Mouse (Mus musculus) liver (tissue): ENCODE measurements around the gene Sh3bgrl2.
A peak's percentile ranks its signal among the peaks of the same experiment; 100 is the strongest.

Experiments used
- DNase-seq: peaks from one replicate; pipeline ENCODE4 v3.0.0-alpha.2; 2020; ENCODE audit warnings: mixed read lengths

Gene Sh3bgrl2

DNA sequence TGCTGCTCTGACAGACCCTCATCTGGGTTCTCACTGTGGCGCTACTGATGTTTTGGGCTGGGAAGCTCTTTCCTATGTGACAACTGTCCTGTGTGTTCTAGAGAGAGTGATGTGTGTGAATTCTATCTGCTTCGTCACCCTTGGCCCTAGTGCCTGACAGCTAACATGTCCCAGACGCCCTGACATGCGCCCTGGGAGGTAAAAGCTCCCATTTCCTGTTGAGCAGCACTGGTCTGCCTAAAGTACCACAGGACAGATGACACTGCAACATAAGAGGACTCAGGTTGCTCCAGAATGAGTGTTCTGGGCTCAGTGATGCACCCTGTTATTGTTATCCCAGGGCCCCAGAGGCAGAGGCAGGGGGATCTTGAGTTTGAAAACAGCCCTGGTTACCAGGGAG is 12.5 kb downstream of the Sh3bgrl2 start:
- no peak for DNase-seq

DNA sequence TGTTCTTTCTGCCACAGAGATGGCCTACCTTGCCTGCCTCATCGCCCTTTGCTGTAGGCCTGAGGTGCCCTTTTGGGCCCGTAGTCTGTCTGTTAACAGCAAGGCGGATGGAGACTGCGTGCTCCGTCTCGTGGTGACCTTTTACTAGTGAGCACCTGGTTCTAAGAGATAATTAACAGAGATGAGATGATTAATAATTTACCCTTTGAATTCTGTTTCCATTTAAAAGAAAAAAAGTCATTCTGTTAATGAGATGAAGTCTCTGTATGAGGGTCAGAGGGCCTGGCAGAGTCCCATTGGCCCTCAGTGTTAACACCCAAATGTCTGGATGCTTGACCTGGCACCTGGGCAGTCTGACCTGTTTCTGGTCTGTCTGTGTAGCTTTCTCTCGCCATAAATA is 14.8 kb downstream of the Sh3bgrl2 start:
- no peak for DNase-seq

DNA sequence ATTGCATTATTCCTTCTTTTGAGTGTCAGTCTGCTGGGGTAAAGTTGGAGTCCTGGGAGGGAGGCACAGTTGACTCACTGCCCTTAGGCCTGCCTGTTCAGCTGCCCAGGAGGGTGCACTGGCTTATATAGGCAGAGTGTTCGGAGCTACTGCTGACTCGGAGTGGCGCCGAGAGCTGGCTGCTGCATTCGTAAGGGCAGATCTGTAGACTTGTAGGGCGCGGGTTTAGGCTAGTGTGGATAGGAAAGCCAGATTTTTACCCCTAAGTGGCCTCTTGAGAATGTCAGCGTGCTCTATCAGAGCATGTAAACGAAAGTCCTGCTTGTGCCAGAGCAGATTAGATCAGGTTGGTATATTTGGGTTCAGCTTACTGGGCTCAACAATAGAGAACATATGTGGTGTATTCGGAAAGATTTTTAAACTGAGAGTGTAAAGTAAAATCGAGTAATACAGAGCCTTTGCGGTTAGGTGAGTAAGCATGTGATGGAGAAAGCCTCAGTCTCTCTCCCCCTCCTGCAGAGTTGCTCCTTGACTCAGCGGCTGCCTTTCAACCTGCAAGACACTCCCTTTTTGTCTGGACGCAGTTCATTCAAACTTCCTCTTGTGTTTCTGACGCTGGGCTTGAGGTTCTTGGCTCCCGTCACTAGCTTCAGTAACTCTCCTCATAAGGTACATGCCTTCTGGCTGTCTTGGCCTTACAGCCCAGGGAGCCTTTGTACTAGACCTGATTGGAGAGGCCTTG is 15.9 kb downstream of the Sh3bgrl2 start:
- DNase-seq = no peak

DNA sequence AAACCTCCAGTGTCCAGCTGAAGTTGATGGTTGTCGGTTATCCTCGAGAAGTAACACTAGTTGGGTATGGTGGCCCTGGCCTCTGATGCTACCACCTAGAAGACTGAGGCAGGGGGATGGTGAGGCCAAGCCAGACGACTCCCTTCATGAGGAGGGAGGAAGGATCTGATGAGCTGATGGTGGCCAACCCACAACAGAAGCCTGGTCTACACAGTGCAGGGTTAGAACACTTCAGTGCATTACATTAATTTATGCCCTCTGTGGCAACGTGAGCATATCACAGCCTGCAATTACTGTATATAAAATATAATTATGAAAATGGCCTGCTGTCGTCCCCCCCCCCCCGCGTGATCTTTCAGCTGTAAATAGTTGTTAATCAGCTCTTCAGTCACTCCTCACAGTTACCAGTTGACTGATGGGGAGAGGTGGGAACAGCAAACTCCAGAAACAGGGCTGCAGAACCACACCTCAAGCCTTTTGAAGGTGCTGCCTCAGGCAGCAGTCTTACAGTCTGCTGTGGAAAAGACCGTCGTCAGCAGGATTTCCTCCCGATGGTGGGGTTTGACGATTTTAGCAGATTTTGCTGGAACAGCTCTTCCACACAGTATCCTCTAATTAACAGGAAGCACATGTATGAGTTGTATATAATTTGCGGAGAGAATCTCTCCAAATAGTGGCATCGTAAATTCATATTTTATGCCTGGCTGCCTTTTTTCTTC is 17.0 kb downstream of the Sh3bgrl2 start:
- no peak for DNase-seq

DNA sequence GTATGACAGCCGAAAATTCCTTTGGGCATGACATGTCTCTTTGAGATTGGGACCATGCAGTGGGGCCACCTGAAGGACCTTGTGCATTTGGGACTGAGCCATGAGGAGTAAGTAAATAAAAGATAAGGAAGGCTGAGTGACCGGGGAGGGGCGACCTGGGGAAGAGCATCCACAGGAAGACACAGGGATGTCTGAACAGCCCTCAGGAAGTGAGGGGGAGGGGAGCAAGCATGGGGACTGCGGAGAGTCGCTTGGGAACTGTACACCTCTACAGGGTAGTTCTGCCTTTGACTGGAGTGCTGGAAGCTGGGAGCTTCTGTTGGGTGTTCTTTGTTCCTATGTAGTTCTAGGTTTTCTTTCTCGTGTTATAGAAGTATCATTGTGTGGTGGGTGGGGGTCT is 18.0 kb downstream of the Sh3bgrl2 start:
- DNase-seq = no peak

DNA sequence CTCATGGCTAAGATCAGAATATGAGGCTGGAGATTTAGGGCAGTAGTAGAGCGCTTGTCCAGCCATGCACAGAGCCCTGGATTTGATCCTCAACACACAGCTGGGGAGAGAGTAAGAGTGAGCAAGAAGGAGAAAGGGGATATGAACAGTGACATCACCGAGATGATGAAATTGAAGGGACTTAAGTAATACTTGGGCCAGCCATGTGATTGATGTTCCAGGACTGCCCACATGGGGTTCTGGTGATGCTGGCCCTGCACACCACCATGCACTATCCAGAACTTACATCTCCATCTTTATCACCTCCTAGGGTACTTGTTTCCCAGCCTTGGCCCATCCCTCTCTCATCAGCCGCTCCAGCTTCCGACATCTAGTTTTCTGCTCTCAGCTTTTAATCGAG is 20.0 kb downstream of the Sh3bgrl2 start:
- DNase-seq = no peak

DNA sequence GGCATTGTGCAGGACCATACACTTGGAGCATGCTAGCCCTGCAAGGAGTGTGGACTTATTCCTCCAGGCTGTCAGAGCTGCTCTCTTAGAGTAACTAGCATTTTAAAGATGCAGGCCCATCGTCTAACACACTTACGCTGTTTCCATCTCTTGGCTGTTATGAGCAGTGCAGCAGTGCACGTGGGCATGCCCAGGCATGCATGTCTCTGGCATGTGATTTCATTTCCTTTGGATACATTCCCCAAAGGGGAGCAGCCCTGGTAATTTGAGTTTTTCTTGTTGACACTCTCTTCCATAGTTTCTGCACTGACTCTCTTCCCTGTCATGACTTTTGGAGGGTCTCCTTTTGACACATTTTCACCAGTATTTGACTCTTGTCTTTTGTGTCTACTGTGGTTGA is 20.8 kb downstream of the Sh3bgrl2 start:
- no peak for DNase-seq

DNA sequence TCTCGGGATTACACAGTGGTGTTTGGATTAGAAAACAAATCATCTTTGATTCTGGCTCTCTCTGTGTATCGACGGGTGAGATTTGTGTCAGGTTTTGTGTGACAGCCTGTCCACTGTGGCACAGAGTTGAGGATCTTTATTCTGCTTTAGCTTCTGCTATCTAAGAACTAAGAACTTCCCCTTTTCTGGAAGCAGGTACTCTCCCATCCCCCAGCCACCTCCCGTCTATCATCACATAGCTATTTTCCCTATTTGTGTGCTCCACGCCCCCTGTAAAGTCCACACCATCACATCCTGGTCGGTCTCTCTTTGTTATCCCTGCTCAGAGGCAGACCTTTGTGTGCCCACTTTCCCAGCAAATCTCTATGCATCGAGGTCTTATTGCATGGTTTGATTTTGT is 21.8 kb downstream of the Sh3bgrl2 start:
- no peak for DNase-seq

DNA sequence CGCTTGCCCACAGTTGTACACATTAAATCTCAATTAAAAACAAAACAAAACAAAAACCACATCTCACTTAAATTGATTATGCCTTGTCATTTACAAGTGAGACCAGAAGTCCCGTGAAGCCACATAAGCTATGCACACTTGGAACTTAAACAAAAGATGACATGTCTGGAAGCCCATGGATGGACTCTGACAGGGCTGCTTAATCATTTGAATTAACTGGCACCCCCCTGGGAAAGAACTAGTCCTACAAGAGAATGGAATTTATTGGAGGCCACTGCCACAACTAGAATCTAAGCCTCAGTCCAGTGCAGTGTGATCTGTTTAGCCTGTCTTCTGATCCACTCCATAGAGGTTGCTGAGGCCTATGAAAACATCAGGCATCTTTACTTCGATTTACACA is 23.2 kb downstream of the Sh3bgrl2 start:
- no peak for DNase-seq

DNA sequence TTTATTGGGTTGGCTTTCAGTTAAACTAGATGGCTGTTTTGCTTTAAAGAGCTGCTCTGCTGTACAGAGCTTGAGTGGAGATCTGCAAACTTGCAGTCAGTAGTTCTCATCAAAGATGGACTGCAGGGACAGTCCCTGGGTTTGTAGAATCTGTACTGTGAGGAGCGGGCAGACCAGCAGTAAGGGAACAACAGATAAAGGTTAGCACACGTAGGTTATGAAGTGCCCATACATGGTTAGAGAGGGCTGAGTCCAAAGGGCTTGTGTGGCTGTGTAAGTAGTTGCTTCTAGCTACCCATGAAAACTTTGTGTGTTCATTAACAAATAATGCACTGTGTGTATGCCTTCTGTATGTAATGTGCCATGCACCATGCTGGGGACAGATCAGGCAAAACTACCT is 24.2 kb downstream of the Sh3bgrl2 start:
- no peak for DNase-seq

DNA sequence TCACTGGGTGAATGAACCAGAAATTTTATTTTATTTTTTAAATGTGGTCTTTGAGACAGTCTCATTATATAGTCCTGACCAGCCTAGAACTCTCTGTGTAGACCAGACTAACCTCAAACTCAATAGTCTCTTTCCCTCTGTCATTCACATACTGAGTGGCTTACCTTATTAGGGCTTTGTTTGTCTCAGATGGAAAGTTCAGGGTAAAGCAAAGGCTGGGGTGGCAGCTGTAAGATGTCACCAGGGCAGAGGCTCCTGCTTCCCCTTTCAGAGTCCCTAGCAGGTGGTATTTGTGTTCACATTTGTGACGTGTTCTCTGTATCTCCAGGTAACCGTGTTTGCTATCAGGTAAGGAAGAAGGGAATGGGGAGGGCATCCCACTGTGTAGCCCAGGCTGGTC is 24.7 kb downstream of the Sh3bgrl2 start:
- no peak for DNase-seq

DNA sequence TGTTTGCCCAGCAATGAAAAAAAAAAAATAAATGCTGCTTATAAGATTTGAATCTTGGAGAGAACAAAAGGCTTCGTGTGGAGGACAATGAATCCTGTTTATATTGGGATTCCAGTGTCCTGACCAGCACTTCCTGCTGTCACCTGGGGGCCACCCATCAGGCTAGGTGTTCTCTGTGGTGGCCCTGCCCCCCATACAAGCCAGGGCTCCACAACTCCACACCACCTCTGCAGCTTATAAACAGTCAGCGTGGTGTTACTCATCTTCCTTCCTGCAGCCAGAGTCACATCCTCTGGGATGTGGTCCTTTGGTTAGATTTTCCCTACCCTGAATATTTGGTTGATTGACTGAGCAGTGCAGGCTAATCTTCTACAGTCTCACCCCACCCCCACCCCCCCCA is 25.5 kb downstream of the Sh3bgrl2 start:
- DNase-seq = no peak

DNA sequence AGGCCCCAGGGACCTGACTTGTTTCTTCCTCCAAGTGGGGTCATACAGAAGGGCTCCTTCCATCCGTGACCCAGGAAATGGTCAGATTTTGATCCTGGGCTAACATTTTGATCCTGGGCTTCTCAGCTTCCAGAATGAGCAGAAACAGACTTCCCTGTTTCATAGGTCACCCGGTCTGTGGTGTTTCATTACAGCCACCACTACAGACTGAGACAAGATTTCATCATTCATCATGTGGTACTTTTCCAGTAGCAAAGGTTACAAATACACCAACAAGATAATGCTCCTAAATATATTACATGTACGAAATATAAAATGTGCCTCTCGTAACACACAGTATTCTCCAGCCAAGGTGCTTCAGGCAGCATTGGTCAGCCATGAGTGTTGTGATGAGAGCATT is 27.3 kb downstream of the Sh3bgrl2 start:
- no peak for DNase-seq

DNA sequence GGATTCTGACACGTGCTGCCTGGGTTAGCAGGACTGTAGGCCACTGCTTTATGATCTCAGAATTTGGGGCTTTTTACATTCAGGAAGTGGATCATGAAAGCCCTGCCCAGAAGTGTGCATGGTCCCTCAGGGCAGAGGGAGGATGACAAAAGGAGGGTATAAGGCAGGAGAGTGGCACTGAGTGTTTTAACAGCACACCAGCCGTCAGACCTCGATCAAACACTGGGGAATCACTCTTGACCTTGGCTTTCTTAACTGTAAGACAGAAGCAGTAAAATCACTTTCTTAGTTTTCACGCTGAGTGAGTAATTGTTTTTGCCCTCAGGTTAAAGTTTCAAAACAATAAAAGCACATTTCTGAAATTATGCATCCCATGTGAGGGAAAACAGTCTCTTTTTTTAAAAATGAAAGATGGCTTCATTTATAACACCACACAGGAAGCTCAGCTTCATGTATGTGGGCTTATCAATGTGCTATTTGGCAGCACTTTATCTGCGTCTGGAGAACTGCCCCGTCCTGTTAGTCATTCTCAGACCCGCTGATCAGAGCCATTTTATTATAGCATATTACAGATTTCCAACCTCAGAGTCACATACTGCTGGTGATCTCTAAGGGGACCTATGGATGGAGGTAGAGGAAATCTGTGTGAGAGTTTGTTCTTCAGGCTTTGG is 28.0 kb downstream of the Sh3bgrl2 start:
- DNase-seq = no peak

DNA sequence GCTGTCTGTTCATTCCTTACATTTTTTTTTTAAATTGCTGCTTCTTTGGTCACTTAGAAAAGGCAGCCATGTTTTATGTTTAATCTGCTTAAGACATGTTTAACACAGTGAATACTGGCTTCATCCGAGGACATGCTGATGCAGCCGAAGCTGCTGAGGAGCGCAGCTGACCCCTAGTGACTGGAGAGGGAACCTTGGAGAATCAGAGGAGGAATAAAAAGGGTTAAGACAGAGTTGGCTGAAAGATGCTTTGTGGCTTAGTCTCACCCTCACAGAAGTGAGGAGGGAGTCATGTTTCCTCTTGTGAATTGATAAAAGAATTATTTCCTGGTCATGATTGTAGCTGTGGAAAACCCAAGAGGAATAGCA is 28.5 kb downstream of the Sh3bgrl2 start:
- peak; percentile 22 for DNase-seq

DNA sequence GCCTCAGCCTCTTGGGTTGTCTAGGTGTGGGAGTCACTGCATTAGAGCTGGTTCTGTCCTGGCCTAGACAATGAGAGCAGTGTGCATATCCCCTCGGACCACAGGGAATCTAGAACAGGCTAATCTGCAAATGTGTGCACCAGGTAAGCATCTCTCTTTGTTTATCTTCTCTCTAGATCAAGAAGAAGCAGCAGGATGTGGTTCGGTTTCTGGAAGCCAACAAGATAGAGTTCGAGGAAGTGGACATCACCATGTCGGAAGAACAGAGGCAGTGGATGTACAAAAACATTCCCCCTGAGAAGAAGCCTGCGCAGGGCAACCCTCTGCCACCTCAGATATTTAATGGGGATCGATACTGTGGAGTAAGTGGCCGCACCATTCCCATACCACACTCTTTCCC is 29.1 kb downstream of the Sh3bgrl2 start:
- DNase-seq = no peak

DNA sequence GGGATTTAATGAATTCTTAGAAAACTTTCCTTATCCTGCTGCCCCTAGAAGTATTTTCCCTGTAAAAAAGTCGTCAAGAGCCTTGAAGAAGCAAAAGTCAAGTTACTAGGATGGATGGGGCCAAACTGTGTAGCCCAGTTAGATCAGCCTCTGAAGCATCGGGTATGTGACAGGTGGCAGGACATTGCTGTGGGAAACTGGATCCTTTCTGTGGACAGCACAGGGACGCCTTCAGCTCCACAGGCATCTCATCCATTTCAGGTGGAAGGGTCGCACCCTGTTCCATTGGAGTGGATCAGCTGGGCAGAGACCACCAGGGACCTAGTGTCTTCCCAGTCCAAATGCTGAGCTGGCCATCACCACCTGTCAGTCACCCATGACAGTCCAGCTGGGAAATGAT is 30.9 kb downstream of the Sh3bgrl2 start:
- no peak for DNase-seq

DNA sequence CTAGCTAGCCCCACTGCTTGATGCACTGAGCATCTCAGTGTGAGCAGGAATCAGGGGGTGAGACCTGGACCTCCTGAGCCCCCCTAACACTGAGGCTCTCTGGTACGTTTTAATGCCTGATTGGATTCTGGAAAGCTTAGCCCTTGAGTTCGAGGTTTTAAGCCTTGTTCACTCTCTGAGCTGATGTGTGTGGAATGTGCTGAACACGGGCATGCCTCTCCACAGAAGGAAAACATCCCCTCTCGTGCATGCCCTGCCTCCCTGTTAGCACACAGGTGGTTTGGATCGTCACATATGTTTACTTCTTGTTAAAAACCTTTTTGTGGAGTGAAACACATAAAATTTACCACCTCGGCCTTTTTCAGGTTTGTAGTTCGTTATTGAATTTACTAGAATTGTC is 34.6 kb downstream of the Sh3bgrl2 start:
- no peak for DNase-seq

DNA sequence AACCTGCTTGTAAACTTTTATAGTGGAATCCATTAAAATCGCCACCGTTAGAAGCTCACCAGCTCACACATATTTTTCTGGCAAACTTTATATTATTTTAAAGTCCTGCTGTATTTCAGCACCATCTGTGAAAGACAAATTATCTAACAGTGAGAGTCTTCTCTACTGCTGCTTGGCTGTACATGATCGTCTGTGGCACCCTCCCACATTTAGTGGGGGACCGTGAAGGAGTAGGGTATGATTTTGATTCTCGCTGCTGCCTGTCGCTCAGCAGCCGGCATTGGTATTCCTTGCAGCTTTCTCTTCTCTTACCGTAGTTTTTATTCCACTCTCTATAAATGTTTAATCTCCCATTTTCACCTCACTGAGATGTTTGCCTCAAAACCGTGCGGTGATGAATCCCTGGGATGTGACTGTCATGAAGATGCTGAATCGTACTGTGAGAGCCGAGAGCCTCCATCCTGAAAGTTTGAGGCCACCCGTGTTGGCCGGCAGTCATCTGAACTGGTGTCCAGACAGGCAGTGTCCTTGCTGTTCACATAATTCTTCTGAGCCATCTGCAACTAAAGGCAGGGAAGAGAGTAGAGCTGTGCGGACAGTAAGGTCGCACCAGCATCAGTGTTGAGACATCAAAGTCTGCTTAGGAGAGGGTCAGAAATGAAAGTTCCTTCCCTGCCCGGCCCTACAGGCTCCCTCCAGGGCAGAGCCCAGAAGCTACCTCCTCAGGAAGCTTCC is 38.4 kb downstream of the Sh3bgrl2 start:
- DNase-seq = no peak

DNA sequence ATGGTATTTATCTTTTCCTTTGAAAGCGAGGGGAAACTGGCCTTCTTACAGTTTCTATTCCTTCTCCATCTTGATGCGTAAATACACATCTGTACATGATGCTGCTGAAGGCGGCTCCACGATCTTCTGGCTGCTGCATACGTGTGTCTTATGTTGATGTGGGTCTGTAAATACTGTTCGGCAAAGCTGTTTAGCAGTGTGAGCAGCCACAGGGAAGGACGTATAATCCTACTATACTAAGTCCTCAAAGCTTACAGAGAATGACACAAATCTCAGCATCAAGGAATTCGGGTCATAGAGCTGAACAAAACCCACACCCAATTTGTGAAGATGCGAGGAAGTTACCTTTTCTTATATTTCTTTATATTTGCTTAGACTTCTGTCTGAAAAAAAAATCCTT is 39.0 kb downstream of the Sh3bgrl2 start:
- no peak for DNase-seq

DNA sequence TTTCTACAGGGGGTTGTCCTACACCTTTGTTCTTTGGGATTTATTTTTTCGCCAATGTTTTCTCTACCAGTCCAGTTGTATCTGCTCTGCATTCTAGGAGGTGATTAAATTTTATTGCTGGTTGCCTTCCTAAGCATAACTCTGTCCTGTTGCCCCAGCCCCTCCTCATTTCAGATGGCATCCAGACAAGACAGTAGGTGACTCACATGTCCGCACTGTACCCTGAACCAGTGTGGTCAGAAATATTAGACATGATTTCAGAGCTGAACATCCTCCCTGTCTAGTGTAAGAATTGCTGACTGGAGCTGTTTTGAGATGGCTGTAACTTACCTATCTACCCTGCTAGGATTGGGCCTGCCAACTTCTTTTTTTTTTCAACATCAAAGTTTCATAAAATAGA is 40.9 kb downstream of the Sh3bgrl2 start:
- DNase-seq = no peak

DNA sequence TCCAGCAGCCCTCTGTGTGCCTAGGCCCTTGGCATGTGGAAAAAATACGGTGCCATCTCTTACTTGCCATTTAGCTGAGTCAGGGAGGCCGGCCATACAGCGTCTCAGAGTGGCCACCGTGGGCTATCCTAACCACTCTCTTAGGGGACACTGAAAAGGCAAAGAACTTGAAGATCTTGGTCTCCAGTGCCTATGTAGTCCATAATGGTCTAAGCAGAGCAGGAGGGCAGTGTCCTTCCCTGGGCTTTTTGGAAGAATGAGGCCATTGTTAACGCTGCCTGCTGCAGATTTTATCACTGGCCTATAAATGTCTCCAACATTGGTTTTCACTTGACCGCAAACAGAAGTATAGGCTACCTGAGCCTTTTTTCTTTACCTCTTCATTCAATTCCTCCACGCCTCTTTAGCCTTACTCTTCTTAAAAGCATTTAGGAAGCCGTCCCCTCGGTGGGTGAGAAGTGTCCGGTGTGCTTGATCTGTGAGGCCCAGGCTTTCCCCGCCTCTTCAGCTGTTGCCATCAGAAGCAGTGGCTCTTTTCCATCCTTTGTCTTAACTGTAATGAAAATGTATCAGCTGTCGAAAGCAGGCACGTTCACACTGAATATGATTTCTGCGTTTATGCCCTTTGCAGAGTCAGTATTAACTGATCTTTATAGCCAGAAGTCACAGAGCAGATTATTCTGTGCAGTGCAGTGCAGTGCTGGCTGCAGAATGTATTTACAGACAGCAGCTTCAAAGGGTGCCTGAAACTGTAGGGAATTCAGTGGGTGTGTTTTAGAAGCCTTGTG is 41.7 kb downstream of the Sh3bgrl2 start:
- no peak for DNase-seq
